Mouse (Mus musculus) myocyte (in vitro differentiated cells): ENCODE results near the gene Lingo2. TPM values are rescaled to one million over a fixed set of nuclear protein-coding genes. Genes with fewer than 3 reads are reported as not detected.

ENCODE experiments used
- H3K27me3 ChIP-seq: one replicate; pipeline ENCODE4 v1.6.1; 2011; ENCODE audit not compliant: control insufficient read depth, insufficient read depth, insufficient read length
- H3K36me3 ChIP-seq: one replicate; pipeline ENCODE4 v1.6.1; 2011; ENCODE audit not compliant: control insufficient read depth, insufficient read depth
- H3K4me2 ChIP-seq: one replicate; pipeline ENCODE4 v1.6.1; 2011; ENCODE audit warnings: low read depth, control low read depth
- H3K4me3 ChIP-seq: one replicate; pipeline ENCODE4 v1.5.1; 2011; ENCODE audit warnings: mild to moderate bottlenecking, control low read depth, moderate library complexity
- H3K79me2 ChIP-seq: one replicate; pipeline ENCODE4 v1.6.1; 2011; ENCODE audit not compliant: control insufficient read depth, insufficient read depth
- H3ac ChIP-seq: one replicate; pipeline ENCODE4 v1.6.1; 2011; ENCODE audit not compliant: control insufficient read depth, insufficient read length
- CEBPB ChIP-seq: IDR thresholded peaks from 2 replicates; pipeline ENCODE4 v1.6.1; 2011; ENCODE audit warnings: mild to moderate bottlenecking, moderate library complexity; ENCODE audit not compliant: poor library complexity, insufficient read depth, severe bottlenecking
- E2F4 ChIP-seq: IDR thresholded peaks from one replicate; pipeline ENCODE4 v1.6.1; 2011; ENCODE audit warnings: mild to moderate bottlenecking, control low read depth, moderate library complexity; ENCODE audit not compliant: insufficient read depth
- MAX ChIP-seq: IDR thresholded peaks from one replicate; pipeline ENCODE4 v1.6.1; 2011; ENCODE audit warnings: low read depth, mild to moderate bottlenecking, control low read depth
- MYOD1 ChIP-seq, 3 experiments: IDR thresholded peaks; one replicate each; pipeline ENCODE4 v1.6.1; 2011; ENCODE audit warnings: control low read depth in 2 of 3, low read depth in 2 of 3, mild to moderate bottlenecking in 2 of 3, moderate library complexity in 1 of 3; ENCODE audit not compliant: insufficient read length in 2 of 3, control insufficient read depth in 1 of 3
- MYOG ChIP-seq, 3 experiments: IDR thresholded peaks; one replicate each; pipeline ENCODE4 v1.6.1; 2011; ENCODE audit warnings: control low read depth in 2 of 3, low read depth in 2 of 3, mild to moderate bottlenecking in 2 of 3; ENCODE audit not compliant: insufficient read length in 2 of 3, control insufficient read depth in 1 of 3, insufficient read depth in 1 of 3
- POLR2A ChIP-seq: IDR thresholded peaks from one replicate; pipeline ENCODE4 v1.6.1; 2011; ENCODE audit warnings: low read depth, mild to moderate bottlenecking, control low read depth, moderate library complexity; ENCODE audit not compliant: insufficient read length
- POLR2AphosphoS2 ChIP-seq: IDR thresholded peaks from one replicate; pipeline ENCODE4 v1.6.1; 2011; ENCODE audit warnings: low read depth, control low read depth; ENCODE audit not compliant: insufficient read length
- REST ChIP-seq: IDR thresholded peaks from one replicate; pipeline ENCODE4 v1.6.1; 2011; ENCODE audit warnings: mild to moderate bottlenecking, control low read depth, moderate library complexity; ENCODE audit not compliant: insufficient read depth, insufficient read length
- SRF ChIP-seq: IDR thresholded peaks from one replicate; pipeline ENCODE4 v1.6.1; 2011; ENCODE audit warnings: low read depth; ENCODE audit not compliant: control insufficient read depth, insufficient read length
- TCF12 ChIP-seq: IDR thresholded peaks from one replicate; pipeline ENCODE4 v1.6.1; 2011; ENCODE audit warnings: mild to moderate bottlenecking, control low read depth; ENCODE audit not compliant: poor library complexity, insufficient read depth, severe bottlenecking
- TCF3 ChIP-seq: IDR thresholded peaks from one replicate; pipeline ENCODE4 v1.6.1; 2011; ENCODE audit warnings: low read depth, control low read depth; ENCODE audit not compliant: insufficient read length
- USF1 ChIP-seq: IDR thresholded peaks from one replicate; pipeline ENCODE4 v1.6.1; 2011; ENCODE audit warnings: low read depth, mild to moderate bottlenecking, control low read depth, moderate library complexity
- polyA plus RNA-seq: library from polyadenylated mRNA; unstranded; fragments of >200 nt; fragmentation: generic; extraction: Trizol; gene quantifications from one replicate; pipeline ENCODE4 v1.2.1, GENCODE M21; 2012; ENCODE audit warnings: missing spikeins

Gene Lingo2
- polyA plus RNA-seq, 1 experiment: 0.13 TPM

- Histone ChIP-seq H3K4me3 (no peak overlapping the region), H3ac (no peak overlapping the region), H3K27me3 (no peaks in the 10 kb centered on the region), H3K36me3 (no peaks in the 10 kb centered on the region), H3K4me2 (no peak overlapping the region), H3K79me2 (no peaks in the 10 kb centered on the region)
- no peak for TF ChIP-seq MYOG (IDR thresholded peaks at IDR 0.05; ENCODE audit: control insufficient read depth in 1 of 3, insufficient read depth in 1 of 3, insufficient read length in 2 of 3, low read depth in 2 of 3)
- no peak for TF ChIP-seq E2F4
- no peak for TF ChIP-seq POLR2A
- no peak for TF ChIP-seq SRF
- TF ChIP-seq TCF3: no peak
- no peak for TF ChIP-seq MAX
- TF ChIP-seq REST: no peak
- TF ChIP-seq MYOD1 (IDR thresholded peaks at IDR 0.05; ENCODE audit: control insufficient read depth in 1 of 3, insufficient read length in 2 of 3, low read depth in 2 of 3): no peak
- no peak for TF ChIP-seq USF1
- TF ChIP-seq CEBPB: no peak
- no peak for TF ChIP-seq POLR2AphosphoS2
- TF ChIP-seq TCF12: no peak
Observed at GRCm38 (mm10) chr4:36170099-36170498, 781.4 kb downstream of the Lingo2 start.

- TF ChIP-seq POLR2A: no peak
- no peak for TF ChIP-seq USF1
- no peak for TF ChIP-seq POLR2AphosphoS2
- no peak for TF ChIP-seq MAX
- TF ChIP-seq E2F4: no peak
- TF ChIP-seq TCF12: no peak
- no peak for TF ChIP-seq SRF
- TF ChIP-seq TCF3: no peak
- TF ChIP-seq REST: no peak
- TF ChIP-seq CEBPB: no peak
- TF ChIP-seq MYOG (IDR thresholded peaks at IDR 0.05; ENCODE audit: control insufficient read depth in 1 of 3, insufficient read depth in 1 of 3, insufficient read length in 2 of 3, low read depth in 2 of 3): no peak
- Histone ChIP-seq H3K36me3 (no peaks in the 10 kb centered on the region), H3K27me3 (no peaks in the 10 kb centered on the region), H3K79me2 (no peaks in the 10 kb centered on the region), H3ac (no peak overlapping the region), H3K4me2 (no peak overlapping the region), H3K4me3 (no peak overlapping the region)
Observed at GRCm38 (mm10) chr4:36131341-36131740, 820.2 kb downstream of the Lingo2 start.

GRCm38 (mm10) chr4:36095482-36095881 lies 856.1 kb downstream of the Lingo2 start:
- no peak overlapping the region for H3K4me3 ChIP-seq
- H3K27me3 ChIP-seq: no peaks in the 10 kb centered on the region
- no peaks in the 10 kb centered on the region for H3K79me2 ChIP-seq
- TF ChIP-seq TCF12: no peak
- TF ChIP-seq POLR2AphosphoS2: no peak
- TF ChIP-seq E2F4: no peak
- no peak for TF ChIP-seq SRF
- no peak for TF ChIP-seq USF1
- no peak for TF ChIP-seq MYOG (IDR thresholded peaks at IDR 0.05; ENCODE audit: control insufficient read depth in 1 of 3, insufficient read depth in 1 of 3, insufficient read length in 2 of 3, low read depth in 2 of 3)
- TF ChIP-seq REST: no peak
- no peak for TF ChIP-seq MYOD1 (IDR thresholded peaks at IDR 0.05; ENCODE audit: control insufficient read depth in 1 of 3, insufficient read length in 2 of 3, low read depth in 2 of 3)
- no peak for TF ChIP-seq TCF3
- TF ChIP-seq POLR2A: no peak
- TF ChIP-seq MAX: no peak
- no peak for TF ChIP-seq CEBPB
- no peak overlapping the region for H3ac ChIP-seq
- H3K36me3 ChIP-seq: no peaks in the 10 kb centered on the region
- no peak overlapping the region for H3K4me2 ChIP-seq

- Histone ChIP-seq H3K4me2 (no peak overlapping the region), H3K79me2 (no peaks in the 10 kb centered on the region), H3K27me3 (no peaks in the 10 kb centered on the region), H3K36me3 (no peaks in the 10 kb centered on the region), H3ac (no peak overlapping the region), H3K4me3 (no peak overlapping the region)
- TF ChIP-seq CEBPB (no peak), POLR2A (no peak), TCF3 (no peak), REST (no peak), POLR2AphosphoS2 (no peak), MYOD1 (IDR thresholded peaks at IDR 0.05; ENCODE audit: control insufficient read depth in 1 of 3, insufficient read length in 2 of 3, low read depth in 2 of 3) (no peak), E2F4 (no peak), USF1 (no peak), TCF12 (no peak), MYOG (IDR thresholded peaks at IDR 0.05; ENCODE audit: control insufficient read depth in 1 of 3, insufficient read depth in 1 of 3, insufficient read length in 2 of 3, low read depth in 2 of 3) (no peak), MAX (no peak), SRF (no peak)
Observed at GRCm38 (mm10) chr4:36081095-36081852, 870.3 kb downstream of the Lingo2 start.
